Mouse (Mus musculus): ENCODE data around the gene Ppp1r35.

DNA sequence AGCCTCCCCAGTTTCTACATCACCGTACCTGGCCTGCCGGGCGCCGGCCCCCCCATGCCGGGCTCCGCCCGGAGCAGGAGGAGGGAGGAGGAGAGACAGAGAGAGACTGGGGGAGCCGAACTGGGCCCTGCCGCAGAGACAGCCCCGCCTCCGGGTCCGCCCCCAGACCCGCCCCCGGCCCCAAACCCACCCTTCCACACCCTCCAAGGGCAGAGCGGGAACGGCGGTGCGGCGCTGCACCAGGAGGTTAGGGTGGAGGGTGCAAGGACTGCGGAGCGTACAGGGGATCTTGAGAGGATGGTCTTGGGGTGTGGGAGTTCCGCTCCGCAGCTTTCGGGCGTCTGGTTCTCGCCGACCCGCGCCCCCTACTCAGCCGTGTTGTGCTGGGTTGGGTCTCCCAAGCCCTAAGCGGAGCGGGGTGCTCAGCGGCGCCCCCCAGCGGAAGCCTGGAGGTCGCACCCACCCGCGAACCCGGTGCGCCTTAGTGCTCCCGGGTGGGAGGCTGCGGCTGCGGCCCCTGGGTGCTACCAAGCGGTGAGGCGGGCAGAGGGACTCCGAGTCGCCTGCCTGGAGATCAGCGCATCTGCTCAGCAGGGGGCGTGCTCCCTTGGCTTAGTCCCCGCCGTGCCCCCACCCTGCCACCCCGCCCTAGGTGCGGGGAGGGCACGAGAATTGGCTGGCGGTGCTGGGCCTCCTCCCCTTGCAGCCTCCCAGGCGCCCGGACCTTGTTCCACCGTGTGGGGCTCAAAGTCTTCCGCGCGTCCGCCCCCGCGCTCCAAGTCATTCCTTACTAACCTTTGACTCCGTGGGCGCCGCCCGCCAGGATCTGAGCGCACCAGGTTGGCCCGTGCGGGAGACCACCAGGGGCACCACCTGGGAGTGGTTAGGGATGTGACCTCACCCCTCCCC, 37.4 kb upstream of the Ppp1r35 start, which contains the start of gene Nyap1:
- TF ChIP-seq EP300 (IDR thresholded peaks at IDR 0.05; ENCODE audit: insufficient read depth, low read depth, low read length) (0 out of 2 replicates have a peak, but pooled peaks have one; percentile 8), CTCF (IDR thresholded peaks at IDR 0.05; ENCODE audit: low read depth, low read length) (peak; percentile 54)

Measured in ES-Bruce4 (cell line).